Mouse (Mus musculus): ENCODE measurements around the gene Kctd7. TPM values are rescaled to one million over a fixed set of nuclear protein-coding genes. Genes with fewer than 3 reads are reported as not detected.

The Kctd7 gene
- polyA plus RNA-seq, 1 experiment: 5.5 TPM

DNA sequence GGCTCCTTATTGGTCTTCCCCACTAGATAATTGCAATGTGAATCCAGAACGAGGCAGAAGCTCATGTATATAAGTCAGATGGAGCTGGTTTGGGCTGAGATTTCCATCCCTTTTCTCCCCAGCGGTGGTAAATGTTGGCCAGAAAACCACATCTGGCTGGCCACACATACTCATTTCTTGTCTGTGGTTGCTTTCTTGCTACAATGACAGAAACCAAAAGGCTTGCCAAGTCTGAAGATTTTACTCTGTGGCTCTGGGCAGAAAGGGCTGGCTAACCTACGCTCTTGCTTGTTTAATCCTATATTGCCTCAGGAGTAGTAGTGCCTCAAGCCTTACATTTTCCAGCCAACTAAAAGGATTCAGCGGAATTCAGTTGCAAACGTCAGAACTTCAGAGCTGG is 3.5 kb upstream of the Kctd7 start:
- Histone ChIP-seq H3K4me3 (replicated peaks) (no peak overlapping the region), H3K9me3 (no peaks in the 10 kb centered on the region), H3K36me3 (replicated peaks; ENCODE audit: low read length) (no peaks in the 10 kb centered on the region), H3K27me3 (replicated peaks) (peaks cover 25% of the 10 kb centered on the region), H3K4me1 (peaks cover 34% of the 10 kb centered on the region)
- no peak for TF ChIP-seq FLI1 (IDR thresholded peaks at IDR 0.05; ENCODE audit: low read length)
- no peak for TF ChIP-seq GATA1 (IDR thresholded peaks at IDR 0.05; ENCODE audit: borderline replicate concordance, low read length)

DNA sequence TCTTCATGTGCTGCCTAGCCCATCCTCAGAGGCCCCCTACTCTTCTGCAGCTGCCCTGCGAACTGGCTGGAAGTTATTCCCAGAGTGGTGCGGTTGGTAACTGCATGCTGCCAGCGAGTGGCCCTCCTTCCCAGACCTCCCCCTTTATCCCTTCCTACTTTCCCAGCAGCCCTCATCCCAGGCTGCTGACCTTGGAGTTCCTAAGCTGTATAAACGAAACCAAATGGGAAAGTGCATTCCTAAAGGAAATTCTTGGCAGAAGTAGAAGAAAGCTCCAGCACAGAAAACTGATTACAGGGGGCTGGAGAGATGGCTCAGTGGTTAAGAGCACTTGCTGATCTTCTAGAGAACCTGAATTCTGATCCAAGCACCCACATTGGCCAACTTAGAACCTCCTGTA is 2.6 kb upstream of the Kctd7 start:
- peaks cover 2% of the 10 kb centered on the region for H3K36me3 ChIP-seq (replicated peaks; ENCODE audit: low read length)
- TF ChIP-seq GATA1 (IDR thresholded peaks at IDR 0.05; ENCODE audit: borderline replicate concordance, low read length) (no peak), FLI1 (IDR thresholded peaks at IDR 0.05; ENCODE audit: low read length) (no peak)
- peaks cover 42% of the 10 kb centered on the region for H3K4me1 ChIP-seq
- H3K9me3 ChIP-seq: no peaks in the 10 kb centered on the region
- H3K27me3 ChIP-seq (replicated peaks): peaks cover 22% of the 10 kb centered on the region
- H3K4me3 ChIP-seq (replicated peaks): no peak overlapping the region

DNA sequence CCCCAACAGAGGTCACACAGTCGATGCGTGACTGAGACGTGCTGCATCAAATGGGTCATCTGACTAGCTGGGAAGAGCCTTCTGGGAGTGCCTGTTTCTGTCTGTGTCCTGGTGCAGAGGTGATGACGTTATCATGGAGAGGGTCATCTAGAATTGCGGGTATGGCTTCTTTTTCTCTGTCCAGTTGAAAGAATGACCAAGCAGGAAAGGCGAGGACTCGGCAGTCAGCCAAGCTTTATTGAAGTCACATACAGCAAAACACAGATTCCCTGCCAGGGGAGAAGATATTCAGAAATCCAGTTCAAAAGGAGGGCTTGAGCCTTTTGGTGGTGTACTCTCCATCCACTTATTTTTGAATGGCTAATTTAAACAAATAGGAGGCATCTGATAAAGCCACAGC is 1.6 kb upstream of the Kctd7 start:
- Histone ChIP-seq H3K9me3 (no peaks in the 10 kb centered on the region), H3K36me3 (replicated peaks; ENCODE audit: low read length) (peaks cover 12% of the 10 kb centered on the region), H3K27me3 (replicated peaks) (peaks cover 19% of the 10 kb centered on the region), H3K4me3 (replicated peaks) (no peak overlapping the region), H3K4me1 (peaks cover 52% of the 10 kb centered on the region)
- no peak for TF ChIP-seq FLI1 (IDR thresholded peaks at IDR 0.05; ENCODE audit: low read length)

DNA sequence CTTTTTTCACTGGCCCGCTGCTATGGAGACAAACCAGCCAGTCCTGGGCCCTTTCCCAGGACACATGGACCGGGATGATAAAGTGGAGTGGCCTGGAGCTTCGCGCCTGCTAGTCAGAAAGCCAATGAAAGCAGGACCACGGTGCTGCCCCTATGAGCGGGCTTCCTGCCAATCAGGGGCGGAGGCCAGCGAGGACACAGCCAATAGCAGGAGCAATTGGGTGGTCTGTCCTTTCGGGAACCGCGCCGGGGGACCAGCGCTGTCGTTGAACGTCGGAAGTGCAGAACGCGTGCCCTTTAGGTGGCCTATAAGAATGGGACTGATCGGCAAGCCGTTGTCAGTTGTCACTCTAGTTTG is 706 bp upstream of the Kctd7 start:
- Histone ChIP-seq H3K4me3 (replicated peaks) (peak overlapping the region; percentile 99), H3K4me1 (peaks cover 53% of the 10 kb centered on the region), H3K36me3 (replicated peaks; ENCODE audit: low read length) (peaks cover 21% of the 10 kb centered on the region), H3K9me3 (no peaks in the 10 kb centered on the region), H3K27me3 (replicated peaks) (peaks cover 16% of the 10 kb centered on the region)
- TF ChIP-seq FLI1 (IDR thresholded peaks at IDR 0.05; ENCODE audit: low read length) (no peak), GATA1 (IDR thresholded peaks at IDR 0.05; ENCODE audit: borderline replicate concordance, low read length) (no peak)

DNA sequence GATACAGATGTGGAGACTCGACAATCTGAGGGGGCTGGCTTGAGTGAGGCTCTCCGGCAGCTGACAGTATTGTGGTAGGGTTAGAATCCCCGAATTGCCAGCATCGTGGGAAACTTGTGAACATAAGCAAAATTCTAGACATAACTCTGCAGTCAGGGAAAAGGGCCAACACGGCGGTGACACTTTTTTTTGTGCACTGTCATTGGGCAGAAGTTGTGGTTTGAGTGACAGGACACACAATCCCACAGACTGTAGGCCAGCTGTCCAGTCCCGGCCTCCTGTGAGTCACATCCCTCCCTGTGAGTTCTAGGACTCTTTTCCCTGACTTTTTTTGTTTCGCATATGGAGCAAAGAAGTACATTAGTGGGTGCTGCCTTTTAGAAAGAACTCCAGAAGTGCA is 1.3 kb downstream of the Kctd7 start:
- peaks cover 14% of the 10 kb centered on the region for H3K27me3 ChIP-seq (replicated peaks)
- no peaks in the 10 kb centered on the region for H3K9me3 ChIP-seq
- TF ChIP-seq GATA1 (IDR thresholded peaks at IDR 0.05; ENCODE audit: borderline replicate concordance, low read length) (no peak), FLI1 (IDR thresholded peaks at IDR 0.05; ENCODE audit: low read length) (no peak)
- H3K4me1 ChIP-seq: peaks cover 60% of the 10 kb centered on the region
- peaks cover 41% of the 10 kb centered on the region for H3K36me3 ChIP-seq (replicated peaks; ENCODE audit: low read length)
- peak overlapping the region; percentile 99 for H3K4me3 ChIP-seq (replicated peaks)

DNA sequence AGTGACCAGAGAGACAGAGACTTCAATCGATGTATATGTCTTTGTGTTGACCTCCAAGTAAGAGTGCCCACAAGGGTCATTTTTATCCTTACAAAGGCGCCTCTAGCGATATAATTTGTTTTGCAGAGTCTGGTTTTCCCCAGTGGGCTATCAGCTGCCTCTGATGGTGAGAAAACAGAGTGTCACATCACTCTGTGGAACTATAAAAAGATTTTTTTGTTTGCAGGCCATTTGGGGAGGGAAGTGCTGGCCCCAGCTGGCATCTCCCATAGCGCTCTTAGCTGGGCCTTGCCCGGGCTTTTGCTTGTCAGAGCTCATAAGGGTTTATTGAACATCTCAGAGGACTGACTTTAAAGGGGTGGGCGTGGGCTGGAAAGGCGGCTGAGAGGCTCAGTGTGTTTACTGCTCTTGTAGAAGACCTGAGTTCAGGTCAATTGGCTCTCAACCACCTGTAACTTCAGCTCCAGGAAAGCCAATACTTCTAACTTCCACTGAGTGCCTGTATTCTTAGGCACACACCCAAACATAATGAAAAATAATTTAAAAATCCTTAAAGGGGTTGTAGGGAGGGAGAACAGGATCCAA is 5.2 kb downstream of the Kctd7 start:
- peaks cover 75% of the 10 kb centered on the region for H3K36me3 ChIP-seq (replicated peaks; ENCODE audit: low read length)
- H3K9me3 ChIP-seq: no peaks in the 10 kb centered on the region
- TF ChIP-seq FLI1 (IDR thresholded peaks at IDR 0.05; ENCODE audit: low read length): no peak
- TF ChIP-seq GATA1 (IDR thresholded peaks at IDR 0.05; ENCODE audit: borderline replicate concordance, low read length): no peak
- H3K27me3 ChIP-seq (replicated peaks): no peaks in the 10 kb centered on the region
- no peak overlapping the region for H3K4me3 ChIP-seq (replicated peaks)
- H3K4me1 ChIP-seq: peaks cover 67% of the 10 kb centered on the region

DNA sequence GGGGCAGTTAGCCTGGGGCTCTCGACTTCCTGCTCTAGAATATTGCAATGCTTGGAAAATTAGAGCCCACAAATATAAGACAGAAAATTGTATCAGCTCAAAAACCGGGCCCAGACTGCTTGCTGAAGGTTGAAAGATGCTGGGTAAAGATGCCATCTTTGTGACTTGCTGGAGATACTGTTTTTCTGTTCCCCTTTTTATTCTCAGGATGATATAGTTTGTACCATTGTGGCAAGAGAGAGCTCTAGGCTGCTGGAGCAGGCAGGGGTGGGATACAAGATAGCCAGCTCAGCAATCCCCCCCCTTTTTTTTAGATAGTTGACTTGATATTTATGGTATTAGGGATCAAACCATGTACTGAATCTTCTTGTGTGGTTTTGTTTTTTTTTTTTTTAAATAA is 9.6 kb downstream of the Kctd7 start:
- no peaks in the 10 kb centered on the region for H3K27me3 ChIP-seq (replicated peaks)
- peaks cover 71% of the 10 kb centered on the region for H3K36me3 ChIP-seq (replicated peaks; ENCODE audit: low read length)
- TF ChIP-seq FLI1 (IDR thresholded peaks at IDR 0.05; ENCODE audit: low read length) (no peak), GATA1 (IDR thresholded peaks at IDR 0.05; ENCODE audit: borderline replicate concordance, low read length) (no peak)
- H3K4me3 ChIP-seq (replicated peaks): no peak overlapping the region
- H3K9me3 ChIP-seq: no peaks in the 10 kb centered on the region
- H3K4me1 ChIP-seq: peaks cover 53% of the 10 kb centered on the region

DNA sequence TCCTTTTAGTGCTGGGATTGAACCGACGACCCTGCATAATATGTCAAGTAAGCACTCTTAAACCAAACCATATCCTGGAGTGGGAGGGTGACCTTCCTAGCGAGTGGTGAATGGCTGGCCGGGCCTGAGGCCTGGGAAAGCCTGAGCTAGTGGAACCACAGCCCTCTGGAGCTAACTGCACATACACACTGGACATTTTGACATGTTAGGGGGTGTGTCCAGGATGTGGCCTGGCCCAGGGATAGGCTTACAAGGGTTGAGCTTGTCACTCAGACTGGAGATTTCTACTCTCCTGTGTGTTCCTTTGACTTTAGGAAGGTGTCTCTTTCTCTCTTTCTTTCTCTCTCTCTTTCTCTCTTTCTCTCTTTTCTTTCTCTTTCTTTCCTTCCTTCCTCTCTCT is 13.9 kb downstream of the Kctd7 start:
- H3K9me3 ChIP-seq: no peaks in the 10 kb centered on the region
- H3K36me3 ChIP-seq (replicated peaks; ENCODE audit: low read length): peaks cover 30% of the 10 kb centered on the region
- no peaks in the 10 kb centered on the region for H3K27me3 ChIP-seq (replicated peaks)
- H3K4me3 ChIP-seq (replicated peaks): no peak overlapping the region
- TF ChIP-seq FLI1 (IDR thresholded peaks at IDR 0.05; ENCODE audit: low read length) (no peak), GATA1 (IDR thresholded peaks at IDR 0.05; ENCODE audit: borderline replicate concordance, low read length) (no peak)
- peaks cover 46% of the 10 kb centered on the region for H3K4me1 ChIP-seq

DNA sequence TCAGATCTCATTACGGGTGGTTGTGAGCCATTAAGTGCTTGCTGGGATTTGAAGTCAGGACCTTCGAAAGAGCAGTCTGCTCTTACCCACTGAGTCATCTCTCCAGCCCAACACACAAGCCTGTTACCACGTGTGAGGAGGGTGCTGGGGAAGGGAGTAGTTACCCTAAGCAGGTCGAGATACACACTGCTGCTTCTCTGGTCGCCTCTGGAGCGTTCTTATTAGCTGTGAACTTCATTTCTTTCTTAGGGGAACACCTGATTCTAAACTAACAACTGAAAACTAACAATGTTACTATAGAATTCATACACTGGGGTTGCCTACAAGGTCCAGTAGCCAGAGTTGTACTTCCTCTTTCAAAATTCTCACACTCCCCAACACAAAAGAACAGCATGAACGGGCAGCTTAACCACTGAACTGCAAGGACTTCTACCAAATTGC is 15.1 kb downstream of the Kctd7 start:
- Histone ChIP-seq H3K27me3 (replicated peaks) (no peaks in the 10 kb centered on the region), H3K9me3 (no peaks in the 10 kb centered on the region), H3K4me1 (peaks cover 39% of the 10 kb centered on the region), H3K36me3 (replicated peaks; ENCODE audit: low read length) (peaks cover 20% of the 10 kb centered on the region), H3K4me3 (replicated peaks) (no peak overlapping the region)
- TF ChIP-seq FLI1 (IDR thresholded peaks at IDR 0.05; ENCODE audit: low read length) (no peak), GATA1 (IDR thresholded peaks at IDR 0.05; ENCODE audit: borderline replicate concordance, low read length) (no peak)

DNA sequence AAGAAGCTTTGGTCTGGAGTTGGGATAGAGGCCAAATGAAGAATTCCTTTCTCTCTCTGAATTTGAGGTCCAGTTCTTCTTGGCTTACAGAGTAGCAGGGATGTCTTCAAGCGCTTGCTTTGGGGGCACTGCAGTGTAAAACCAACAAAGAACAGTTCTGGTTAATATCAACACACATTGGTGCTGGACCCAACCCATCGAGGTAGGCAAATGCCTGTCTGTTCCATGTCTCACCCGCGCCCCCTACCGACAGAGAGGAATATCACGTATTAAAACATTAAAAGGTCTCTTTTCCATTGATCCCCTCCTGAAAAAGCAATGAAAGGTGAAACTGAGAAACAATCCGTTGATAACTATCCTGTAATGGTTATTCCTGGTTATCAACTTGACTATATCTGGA is 19.0 kb downstream of the Kctd7 start:
- peaks cover 28% of the 10 kb centered on the region for H3K4me1 ChIP-seq
- no peak overlapping the region for H3K4me3 ChIP-seq (replicated peaks)
- H3K9me3 ChIP-seq: no peaks in the 10 kb centered on the region
- no peak for TF ChIP-seq FLI1 (IDR thresholded peaks at IDR 0.05; ENCODE audit: low read length)
- TF ChIP-seq GATA1 (IDR thresholded peaks at IDR 0.05; ENCODE audit: borderline replicate concordance, low read length): no peak
- H3K36me3 ChIP-seq (replicated peaks; ENCODE audit: low read length): no peaks in the 10 kb centered on the region
- no peaks in the 10 kb centered on the region for H3K27me3 ChIP-seq (replicated peaks)

DNA sequence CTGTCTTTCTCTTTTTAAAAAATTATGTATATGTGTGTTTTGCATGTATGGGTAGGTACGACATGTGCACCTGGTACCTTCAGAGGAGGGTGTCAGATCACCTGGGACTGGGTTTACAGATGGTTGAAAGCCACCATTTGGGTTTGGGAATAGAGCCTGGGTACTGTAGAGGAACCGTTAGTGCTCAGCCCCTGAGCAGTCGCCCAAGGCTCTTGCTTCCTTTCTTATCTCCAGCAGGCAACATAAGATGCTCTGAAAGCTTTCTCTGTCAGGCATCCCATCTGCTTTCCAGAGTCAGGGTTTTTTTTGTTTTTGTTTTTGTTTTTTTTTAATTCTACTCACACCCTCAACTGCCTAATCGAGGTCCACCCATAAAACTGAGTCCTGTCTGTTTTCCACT is 20.6 kb downstream of the Kctd7 start:
- H3K9me3 ChIP-seq: no peaks in the 10 kb centered on the region
- no peak for TF ChIP-seq GATA1 (IDR thresholded peaks at IDR 0.05; ENCODE audit: borderline replicate concordance, low read length)
- TF ChIP-seq FLI1 (IDR thresholded peaks at IDR 0.05; ENCODE audit: low read length): no peak

More for the DNA sequence above, 20.6 kb downstream of the Kctd7 start:
- H3K36me3 ChIP-seq (replicated peaks; ENCODE audit: low read length): no peaks in the 10 kb centered on the region
- H3K4me1 ChIP-seq: peaks cover 29% of the 10 kb centered on the region
- H3K27me3 ChIP-seq (replicated peaks): no peaks in the 10 kb centered on the region
- no peak overlapping the region for H3K4me3 ChIP-seq (replicated peaks)
